Mouse (Mus musculus): ENCODE measurements at regions not wholly inside any gene's neighbourhood (a gene's known extent, or its start where the extent isn't known, plus 50 kb on each side); places are given as distances from the start of the nearest gene placed in this dataset.
"Not testable (repeated sequence)": the region's sequence is repeated elsewhere in the genome, so short reads cannot be mapped to it uniquely, and the experiment has no call there.

GRCm38 (mm10) chr11:16559001-16559699 is 50.9 kb upstream of the Sec61g start:
- DNase-seq: no peak

GRCm38 (mm10) chr11:16561727-16562126 is 53.4 kb upstream of the Sec61g start:
- no peak for DNase-seq

- DNase-seq: no peak
These were observed 80.9 kb upstream of the Sec61g start for GRCm38 (mm10) chr11:16589085-16589680.

GRCm38 (mm10) chr11:16590541-16590940 is 82.3 kb upstream of the Sec61g start:
- DNase-seq: no peak

- peak; percentile 11 to 13 for DNase-seq
These were observed 83.2 kb upstream of the Sec61g start for GRCm38 (mm10) chr11:16591471-16591921.

GRCm38 (mm10) chr11:16592006-16592405 is 83.7 kb upstream of the Sec61g start:
- DNase-seq: no peak

- no peak for DNase-seq
These were observed 84.5 kb upstream of the Sec61g start for GRCm38 (mm10) chr11:16592766-16593165.

GRCm38 (mm10) chr11:16594832-16595231 is 86.5 kb upstream of the Sec61g start:
- DNase-seq: no peak

GRCm38 (mm10) chr11:16597038-16597830 is 89.0 kb upstream of the Sec61g start:
- no peak for DNase-seq

GRCm38 (mm10) chr11:16602947-16603346 is 94.7 kb upstream of the Sec61g start:
- no peak for DNase-seq

- DNase-seq: no peak
These were observed 98.3 kb upstream of the Sec61g start for GRCm38 (mm10) chr11:16606435-16607214.

GRCm38 (mm10) chr11:16607900-16608422 is 99.7 kb upstream of the Sec61g start:
- not testable (repeated sequence) for DNase-seq

- DNase-seq: no peak
These were observed 103.5 kb upstream of the Sec61g start for GRCm38 (mm10) chr11:16611741-16612140.

GRCm38 (mm10) chr11:16612524-16612923 is 104.2 kb upstream of the Sec61g start:
- DNase-seq: no peak

GRCm38 (mm10) chr11:16619736-16620135 is 111.5 kb upstream of the Sec61g start:
- DNase-seq: no peak

- DNase-seq: no peak
These were observed 115.4 kb upstream of the Sec61g start for GRCm38 (mm10) chr11:16623694-16624093.

GRCm38 (mm10) chr11:16627294-16628085 is 119.2 kb upstream of the Sec61g start:
- DNase-seq: no peak

- no peak for DNase-seq
These were observed 121.3 kb upstream of the Sec61g start for GRCm38 (mm10) chr11:16629410-16630129.

GRCm38 (mm10) chr11:16635796-16636195 is 116.2 kb upstream of the Egfr start:
- DNase-seq: not testable (repeated sequence)

- DNase-seq: no peak
These were observed 114.3 kb upstream of the Egfr start for GRCm38 (mm10) chr11:16637679-16638078.

- DNase-seq: no peak
These were observed 113.7 kb upstream of the Egfr start for GRCm38 (mm10) chr11:16638349-16638748.

Data from cerebellum, postnatal 36 days (tissue).